Mouse (Mus musculus): Measurements from ENCODE around the gene Ppm1l.

DNA sequence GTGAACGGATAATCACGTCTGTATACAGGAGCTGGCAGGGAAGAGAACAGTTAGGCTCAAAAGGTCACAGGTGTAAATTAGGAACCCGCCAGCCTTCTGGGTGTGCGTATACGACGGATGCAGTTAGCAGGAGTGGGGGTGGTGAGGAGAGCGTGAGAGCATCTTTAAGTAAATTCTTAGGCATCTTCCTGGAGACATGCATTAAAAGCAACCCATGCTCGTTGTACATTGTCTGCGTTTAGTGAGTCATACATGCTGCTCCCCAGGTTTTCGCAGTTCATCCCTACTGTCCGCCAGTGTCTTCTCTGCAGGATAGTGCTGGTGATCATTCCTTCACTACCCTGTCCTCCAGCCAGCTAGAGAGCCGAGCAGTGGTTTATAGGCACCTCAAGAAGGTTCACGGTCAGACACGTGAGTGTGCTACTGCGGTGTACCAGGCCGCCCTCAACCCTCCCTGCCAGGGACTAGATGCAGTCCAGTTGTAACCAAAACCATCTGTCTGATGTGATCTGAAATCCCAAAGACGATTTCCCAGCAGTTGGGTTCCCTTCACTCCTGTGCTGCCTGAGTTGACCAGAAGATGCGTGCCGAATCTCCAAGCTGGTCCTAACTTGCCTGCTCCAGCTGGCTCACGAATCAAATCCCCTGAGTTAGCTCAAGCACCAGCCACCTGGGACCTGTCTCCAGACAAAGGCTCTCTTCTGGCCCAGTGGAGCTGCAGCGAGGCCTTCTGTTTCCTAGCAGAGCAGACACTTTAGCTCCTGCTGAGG, 203.3 kb downstream of the Ppm1l start:
- TF ChIP-seq GATA1 (IDR thresholded peaks at IDR 0.05; ENCODE audit: borderline replicate concordance, low read length) (no peak), FLI1 (IDR thresholded peaks at IDR 0.05; ENCODE audit: low read length) (no peak)

Measured in megakaryocyte, embryonic 14.5 days (primary cell).